Mouse (Mus musculus): ENCODE data around the gene Bag2.
"Not testable (repeated sequence)": the region's sequence is repeated elsewhere in the genome, so short reads cannot be mapped to it uniquely, and the experiment has no call there.

The Bag2 gene

GRCm38 (mm10) chr1:33757491-33758041, at the start of gene Bag2:
Gene Bag2 (minus strand): TSS chr1:33757795.
- peak; percentile 72 for DNase-seq

DNA sequence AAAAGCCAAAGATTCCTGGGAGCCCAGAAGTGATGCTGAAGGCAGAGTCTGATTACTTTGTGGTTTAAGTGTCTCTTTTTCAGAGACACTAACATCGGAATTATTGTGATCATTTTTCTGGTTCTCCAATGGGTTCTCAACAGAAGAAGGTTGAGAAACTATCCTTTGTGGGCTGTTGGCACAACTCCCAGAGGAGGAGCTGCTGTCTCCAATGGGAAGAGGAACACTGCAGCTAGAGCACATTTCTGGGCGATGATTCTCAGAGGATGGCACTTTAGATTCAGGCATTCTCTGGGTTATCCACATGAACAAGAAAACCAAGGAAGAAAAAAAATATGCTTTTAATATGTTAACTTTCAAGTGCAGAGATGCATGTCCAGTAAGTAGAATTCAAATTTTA, 45.7 kb upstream of the Bag2 start:
- no peak for DNase-seq

DNA sequence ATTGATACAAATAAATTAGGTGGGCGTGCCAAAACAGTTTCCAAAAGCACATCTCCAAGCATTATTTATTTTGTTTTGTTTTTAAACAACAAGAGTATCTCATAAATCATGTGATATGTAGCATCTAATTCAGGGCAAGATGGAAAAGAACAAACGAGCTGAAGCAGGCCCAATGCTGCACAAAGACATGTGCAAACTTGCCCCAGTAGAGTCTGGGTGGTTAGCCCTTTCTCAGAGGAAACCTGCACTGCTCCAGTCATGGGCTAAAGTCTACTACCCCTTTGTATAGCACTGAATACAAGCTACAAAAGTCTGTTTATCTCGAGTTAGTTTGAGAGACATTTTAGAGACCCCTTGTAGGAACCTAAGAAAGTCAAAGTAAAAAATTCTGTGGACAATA, 42.0 kb upstream of the Bag2 start:
- DNase-seq = no peak

GRCm38 (mm10) chr1:33788493-33788892, 30.9 kb upstream of the Bag2 start:
- DNase-seq = no peak

- no peak for DNase-seq
Observed at GRCm38 (mm10) chr1:33788072-33788471, 30.5 kb upstream of the Bag2 start.

DNA sequence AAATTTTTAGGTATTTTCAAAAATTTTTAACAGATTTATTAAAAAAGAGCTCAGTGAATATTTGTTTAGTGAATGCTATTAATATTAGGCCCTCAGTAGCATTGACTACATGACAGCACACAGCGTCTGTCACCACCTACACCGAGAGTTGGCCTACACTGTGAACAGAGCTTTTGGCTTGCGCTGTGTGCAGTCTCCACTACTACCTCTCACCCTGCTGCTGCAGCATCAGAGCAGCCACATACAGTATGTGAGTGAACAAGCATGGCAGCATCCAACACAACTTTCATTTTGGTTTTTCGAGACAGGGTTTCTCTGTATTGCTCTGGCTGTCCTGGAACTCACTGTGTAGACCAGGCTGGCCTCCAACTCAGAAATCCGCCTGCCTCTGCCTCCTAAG, 27.0 kb upstream of the Bag2 start:
- DNase-seq = no peak

DNA sequence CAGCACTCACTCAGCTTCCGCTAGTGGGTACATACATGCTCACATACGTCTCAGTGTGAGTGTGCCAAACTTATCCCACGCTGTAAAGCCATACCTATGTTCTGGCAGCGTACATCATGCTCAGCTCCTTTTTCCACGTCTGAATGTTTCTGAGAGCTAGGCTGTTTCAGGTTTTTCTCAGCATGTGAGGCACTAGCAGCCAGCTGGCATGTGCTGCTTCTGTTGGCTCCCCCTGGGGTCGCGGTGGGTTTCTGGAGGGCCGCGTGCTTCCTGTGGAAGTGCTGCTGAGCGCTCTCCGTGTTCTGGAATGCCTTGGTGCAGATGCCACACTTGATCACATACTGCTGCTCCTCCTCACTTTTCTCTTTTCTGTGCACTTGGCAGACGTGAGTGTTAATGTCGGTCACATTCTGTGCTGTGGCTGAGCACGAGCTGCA, 18.6 kb upstream of the Bag2 start:
- DNase-seq = no peak

DNA sequence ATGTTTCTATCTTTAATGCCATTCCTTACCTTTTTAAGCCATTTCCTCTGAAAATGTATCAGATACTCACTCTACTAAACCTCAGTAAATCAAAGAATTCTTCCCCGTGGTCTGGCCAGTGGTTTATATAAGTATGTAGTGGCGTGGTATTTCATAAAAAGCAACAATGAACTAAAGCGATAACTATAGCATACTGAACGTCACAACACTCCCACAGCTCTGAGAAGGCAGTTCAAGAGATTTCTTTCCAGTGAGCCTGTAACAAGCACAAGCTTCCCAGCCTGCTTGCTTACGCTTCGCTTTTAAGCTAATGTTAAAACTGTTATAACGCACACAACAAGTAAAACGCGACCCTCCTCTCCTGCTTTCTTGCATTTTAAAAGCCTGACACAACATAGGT, 14.5 kb upstream of the Bag2 start:
- DNase-seq = no peak

GRCm38 (mm10) chr1:33771621-33772020, 14.0 kb upstream of the Bag2 start:
- DNase-seq = no peak

DNA sequence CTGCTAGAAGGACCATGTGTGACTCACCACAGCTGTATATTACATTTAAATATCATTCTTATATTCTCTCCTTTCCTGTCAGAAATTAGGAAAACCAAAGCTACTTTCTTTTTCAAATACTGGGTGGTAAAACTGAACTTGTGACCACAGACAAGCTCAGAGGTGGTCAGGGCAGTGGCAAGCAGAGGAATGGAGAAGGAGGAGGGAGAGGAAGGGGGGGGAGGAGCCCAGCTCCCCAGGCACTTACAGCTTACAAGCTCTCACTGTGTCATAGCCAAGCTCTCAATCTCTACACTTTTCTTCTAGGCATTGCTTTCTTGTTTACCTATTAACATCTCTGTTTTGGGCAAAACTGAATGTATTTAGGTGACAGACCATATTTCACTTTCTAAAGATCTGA, 11.2 kb upstream of the Bag2 start:
- no peak for DNase-seq

GRCm38 (mm10) chr1:33768091-33768787, 10.6 kb upstream of the Bag2 start:
- DNase-seq = no peak

DNA sequence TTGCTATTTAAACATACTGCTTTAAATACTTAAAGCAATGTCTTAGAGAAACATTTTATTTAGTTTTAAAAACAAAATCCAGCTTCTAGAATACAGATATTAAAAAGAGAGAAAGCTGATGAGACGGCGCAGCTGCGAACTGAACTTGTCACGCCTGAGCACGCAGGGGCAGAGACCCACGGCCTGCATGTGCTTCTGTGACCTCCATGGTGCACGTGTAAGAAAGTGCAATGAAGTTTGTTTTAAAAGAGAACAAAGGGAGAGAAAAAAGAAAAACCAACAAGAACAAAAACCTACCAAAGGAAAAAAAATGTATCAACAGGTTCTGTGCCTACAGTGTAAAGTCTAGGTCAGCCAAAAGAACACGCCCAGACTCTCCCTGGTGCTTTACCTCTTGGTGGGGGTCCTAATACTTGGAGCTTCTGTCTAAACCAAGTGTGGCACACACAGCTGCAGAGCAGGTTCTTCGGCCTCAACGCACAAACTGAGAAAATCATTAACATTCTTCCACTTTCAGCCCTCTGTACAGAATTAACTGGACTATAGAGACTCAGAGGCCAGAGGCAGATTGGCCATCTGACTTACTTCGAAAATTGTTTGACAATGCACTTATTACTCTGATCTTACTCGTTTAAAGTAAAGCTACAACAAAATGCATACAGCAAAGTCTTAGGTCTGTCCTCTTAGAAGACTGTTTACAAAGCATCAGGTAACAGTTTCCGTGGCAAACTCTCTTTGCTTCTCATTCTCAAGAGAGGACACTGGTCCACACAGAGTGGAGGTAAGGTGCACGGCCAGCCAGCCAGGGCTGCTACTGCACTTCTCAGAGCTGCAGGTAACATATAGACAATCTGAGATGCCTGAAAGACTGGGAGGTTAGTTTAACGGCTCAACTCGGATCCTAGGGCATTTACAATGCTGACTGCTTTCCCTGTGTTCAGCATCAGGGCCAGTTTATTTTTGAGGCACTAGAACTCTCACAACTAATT, 9.2 kb upstream of the Bag2 start:
- DNase-seq = no peak

DNA sequence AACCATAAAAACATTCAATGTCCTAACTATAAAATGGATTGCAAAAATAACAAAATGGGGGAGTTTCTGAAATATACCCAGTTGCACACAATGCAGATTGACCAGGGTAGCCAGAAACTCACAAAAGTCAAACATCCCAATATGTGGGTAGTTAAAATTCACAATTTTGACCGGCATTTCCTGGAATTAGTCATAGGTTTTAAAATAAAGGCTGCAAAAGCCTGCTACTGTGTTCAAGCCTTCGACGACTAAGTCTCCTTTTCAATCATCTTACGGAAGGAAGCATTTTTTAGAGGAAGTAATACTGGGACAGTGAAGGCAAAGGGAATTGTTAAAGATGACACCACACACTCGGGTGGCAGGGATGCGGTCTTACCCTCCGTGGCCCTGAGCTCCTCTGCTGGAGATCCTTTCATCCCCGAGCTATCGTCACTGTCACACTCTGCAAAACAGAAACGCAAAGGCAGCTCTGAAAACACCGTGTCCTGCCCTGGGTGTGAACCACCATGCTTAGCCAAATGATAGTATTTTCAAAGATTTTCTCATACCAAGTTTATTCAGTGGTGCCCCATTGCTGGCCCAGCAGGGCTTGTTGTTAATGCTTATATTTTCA, 8.0 kb upstream of the Bag2 start:
- no peak for DNase-seq

DNA sequence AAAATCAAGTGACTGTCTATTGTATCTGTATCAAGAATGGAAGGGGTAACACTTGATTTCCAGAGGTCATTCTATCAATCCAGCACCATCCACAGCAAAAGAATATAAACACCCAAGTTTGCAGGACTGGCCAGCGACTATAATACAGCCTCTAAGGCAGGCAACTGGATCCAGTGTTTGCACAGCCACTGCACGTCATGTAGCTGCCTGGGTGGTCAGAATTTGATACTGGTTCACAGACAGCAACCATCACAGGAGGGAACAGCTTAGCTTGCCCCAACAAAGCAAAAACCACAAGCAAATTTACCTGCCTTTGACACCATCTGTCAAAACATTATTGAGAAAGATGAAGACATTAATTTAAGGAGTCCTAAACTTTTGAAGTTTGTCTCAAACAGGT, 6.2 kb upstream of the Bag2 start:
- DNase-seq = no peak

- DNase-seq = no peak
Observed at GRCm38 (mm10) chr1:33758488-33758887, 893 bp upstream of the Bag2 start.

GRCm38 (mm10) chr1:33757033-33757413, 572 bp downstream of the Bag2 start:
- no peak for DNase-seq

- no peak for DNase-seq
Observed at GRCm38 (mm10) chr1:33756258-33757032, 1.1 kb downstream of the Bag2 start.

GRCm38 (mm10) chr1:33755799-33756198, 1.8 kb downstream of the Bag2 start:
- no peak for DNase-seq

GRCm38 (mm10) chr1:33754965-33755735, 2.4 kb downstream of the Bag2 start:
- DNase-seq = no peak

DNA sequence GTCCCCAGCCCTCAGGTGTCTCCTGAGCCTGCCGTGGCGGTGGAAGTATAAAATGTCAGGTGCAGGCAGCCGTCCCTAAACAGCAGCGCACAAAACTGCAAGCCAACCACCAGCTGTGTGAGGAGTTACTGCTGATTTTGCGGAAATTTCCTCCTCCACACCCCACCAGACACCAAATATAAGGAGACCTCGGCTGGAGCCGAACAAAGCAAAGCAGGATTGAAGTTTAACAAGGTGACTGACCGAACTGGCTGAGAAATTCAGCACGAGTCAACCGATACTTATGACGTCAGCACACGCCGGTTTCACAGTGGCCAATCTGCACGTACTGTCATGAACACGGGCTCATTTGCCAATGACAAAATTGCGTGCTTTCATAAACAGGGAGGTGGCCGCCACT, 3.5 kb downstream of the Bag2 start:
- DNase-seq = no peak

- peak; percentile 56 for DNase-seq
Observed at GRCm38 (mm10) chr1:33751283-33751682, 6.3 kb downstream of the Bag2 start.

DNA sequence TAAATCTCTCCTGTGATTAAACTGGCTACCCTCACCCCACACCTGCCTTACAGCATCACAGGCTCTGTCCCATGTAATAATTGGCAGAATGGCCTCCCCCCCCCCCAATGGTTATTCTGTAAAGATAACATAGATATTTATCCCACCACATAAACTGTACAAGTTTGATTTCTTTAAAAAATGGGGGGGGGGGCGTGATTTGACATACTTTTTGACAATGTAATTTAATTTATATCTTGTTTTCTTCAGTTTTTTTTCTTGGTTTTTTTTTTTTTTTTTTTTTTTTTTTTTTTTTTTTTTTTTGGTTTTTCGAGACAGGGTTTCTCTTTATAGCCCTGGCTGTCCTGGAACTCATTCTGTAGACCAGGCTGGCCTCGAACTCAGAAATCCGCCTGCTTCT, 7.9 kb downstream of the Bag2 start:
- DNase-seq = not testable (repeated sequence)

All from cerebellum, adult 11-12 months (tissue).